Mouse (Mus musculus) gastrocnemius, adult 18-20 months (tissue): ENCODE data around the gene Gm49392. TPM values are rescaled to one million over a fixed set of nuclear protein-coding genes. Genes with fewer than 3 reads are reported as not detected.
"Not testable (repeated sequence)": the region's sequence is repeated elsewhere in the genome, so short reads cannot be mapped to it uniquely, and the experiment has no call there.

Experiments
- DNase-seq: peaks from one replicate; pipeline ENCODE4 v3.0.0; 2021; ENCODE audit warnings: low spot score
- long read RNA-seq, 2 experiments: library from polyadenylated mRNA; stranded (forward); transcript quantifications; one replicate each; pipeline ENCODE4 v2.0.0; 2021
- total RNA-seq, 2 experiments: library from RNA; stranded (reverse); gene quantifications; 2 replicates each; pipeline ENCODE4 v1.2.3; 2021

Gm49392 gene
- total RNA-seq = 1 to 10 TPM in 1 of 2 experiments, under 1 TPM in 1; 0.48 to 1.0 TPM
- long read RNA-seq, experiment 1 = 0 reads
- long read RNA-seq, experiment 2 = 0 reads

- DNase-seq = not testable (repeated sequence)
These were observed at the start of gene Gm49392 for GRCm38 (mm10) chr13:60896794-60897193. Gene Gm49392 (minus strand): TSS chr13:60896894.

GRCm38 (mm10) chr13:60941884-60942283 lies 45.2 kb upstream of the Gm49392 start, which contains the start of gene Tpbpa:
Gene Tpbpa (minus strand): TSS chr13:60941984.
- DNase-seq = not testable (repeated sequence)

DNA sequence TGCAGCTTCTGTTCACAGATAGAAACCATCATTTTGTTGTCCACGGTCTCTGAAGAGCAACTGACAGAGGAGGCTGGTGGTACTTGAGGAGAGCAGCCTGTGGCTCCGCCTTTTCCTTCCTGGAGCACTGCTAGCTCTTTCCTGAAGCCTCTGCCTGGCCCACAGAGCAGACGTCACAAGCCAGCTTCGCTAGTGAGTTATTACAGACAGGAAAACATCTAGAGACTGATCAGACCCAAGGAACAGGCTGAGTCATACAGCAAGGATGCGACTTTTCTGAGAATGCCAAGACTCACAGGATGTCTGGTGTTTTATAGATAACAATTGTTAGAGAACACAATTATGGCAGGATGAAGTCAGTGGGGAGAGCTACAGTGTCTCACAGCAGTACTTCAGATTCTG lies 39.8 kb upstream of the Gm49392 start, which contains the start of the genes Gm49391 and Ctla2a:
Gm49391 (minus strand) TSS at position 72 of the 402 bp plus-strand sequence.
Ctla2a (minus strand) TSS at position 126 of the 402 bp plus-strand sequence.
- DNase-seq = peak; percentile 8

DNA sequence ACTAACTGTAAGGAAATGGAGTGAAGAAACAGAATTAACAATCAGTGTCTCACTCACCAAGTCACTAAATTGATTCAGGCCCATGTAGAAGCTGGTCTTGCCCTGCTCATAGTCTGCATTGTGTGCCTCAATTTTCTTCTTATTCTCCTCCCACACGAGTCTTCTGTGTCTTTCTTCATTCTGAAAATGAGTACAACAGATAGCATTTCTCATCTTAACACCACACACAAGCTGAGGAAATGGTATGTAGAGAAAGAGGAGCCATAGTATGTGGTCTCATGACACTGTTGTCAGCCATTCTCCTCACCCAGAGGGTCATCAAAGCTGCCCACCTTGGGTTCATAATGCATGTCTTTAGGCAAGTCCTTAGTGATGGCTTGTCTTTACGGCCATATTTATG lies 38.8 kb upstream of the Gm49392 start, which contains the start of gene Gm49393:
Gm49393 (minus strand) TSS at position 101 of the 400 bp plus-strand sequence.
- not testable (repeated sequence) for DNase-seq

- not testable (repeated sequence) for DNase-seq
These were observed 8.1 kb upstream of the Gm49392 start, which contains the start of gene Tpbpb for GRCm38 (mm10) chr13:60904780-60905179. Gene Tpbpb (minus strand): TSS chr13:60904880.

DNA sequence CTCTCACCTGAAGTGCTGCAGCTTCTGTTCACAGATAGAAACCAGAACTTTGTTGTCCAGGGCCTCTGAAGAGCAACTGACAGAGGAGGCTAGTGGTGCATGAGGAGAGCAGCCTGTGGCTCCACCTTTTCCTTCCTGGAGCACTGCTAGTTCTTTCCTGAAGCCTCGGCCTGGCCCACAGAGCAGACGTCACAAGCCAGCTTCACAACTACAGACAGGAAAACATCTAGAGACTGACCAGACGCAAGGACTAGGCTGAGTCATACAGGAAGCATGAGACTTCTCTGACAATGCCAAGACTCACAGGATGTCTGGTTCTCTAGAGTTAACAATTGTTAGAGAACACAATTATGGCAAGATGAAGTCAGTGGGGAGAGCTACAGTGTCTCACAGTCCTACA lies 634 bp upstream of the Gm49392 start, which contains the start of gene Ctla2b:
Ctla2b (minus strand) TSS at position 120 of the 400 bp plus-strand sequence.
- DNase-seq = peak; percentile 40

GRCm38 (mm10) chr13:60895406-60896160 lies 1.1 kb downstream of the Gm49392 start:
- no peak for DNase-seq

GRCm38 (mm10) chr13:60892301-60892700 lies 4.4 kb downstream of the Gm49392 start:
- DNase-seq = no peak

DNA sequence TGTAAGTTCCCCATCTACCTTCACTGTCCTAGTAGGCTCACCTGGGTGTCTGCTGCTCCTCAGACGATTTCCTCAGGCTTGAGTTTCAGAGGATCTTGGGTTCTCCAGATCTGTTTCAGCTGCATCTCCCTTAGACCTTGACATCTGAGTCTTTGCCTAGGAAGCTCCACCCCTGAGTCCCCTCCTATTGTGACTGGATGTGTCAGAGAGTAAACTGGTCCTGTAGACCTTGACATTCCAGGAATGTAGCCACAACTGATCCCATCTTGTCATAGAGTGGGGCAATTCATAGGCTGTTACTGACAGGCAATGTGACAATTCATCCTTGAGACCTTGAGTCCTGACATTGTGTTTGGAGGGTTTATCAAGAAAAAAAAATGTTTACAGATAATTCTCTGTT lies 32.4 kb downstream of the Gm49392 start, which contains the start of gene 4930486L24Rik:
4930486L24Rik (minus strand) TSS at position 195 of the 400 bp plus-strand sequence.
- no peak for DNase-seq

DNA sequence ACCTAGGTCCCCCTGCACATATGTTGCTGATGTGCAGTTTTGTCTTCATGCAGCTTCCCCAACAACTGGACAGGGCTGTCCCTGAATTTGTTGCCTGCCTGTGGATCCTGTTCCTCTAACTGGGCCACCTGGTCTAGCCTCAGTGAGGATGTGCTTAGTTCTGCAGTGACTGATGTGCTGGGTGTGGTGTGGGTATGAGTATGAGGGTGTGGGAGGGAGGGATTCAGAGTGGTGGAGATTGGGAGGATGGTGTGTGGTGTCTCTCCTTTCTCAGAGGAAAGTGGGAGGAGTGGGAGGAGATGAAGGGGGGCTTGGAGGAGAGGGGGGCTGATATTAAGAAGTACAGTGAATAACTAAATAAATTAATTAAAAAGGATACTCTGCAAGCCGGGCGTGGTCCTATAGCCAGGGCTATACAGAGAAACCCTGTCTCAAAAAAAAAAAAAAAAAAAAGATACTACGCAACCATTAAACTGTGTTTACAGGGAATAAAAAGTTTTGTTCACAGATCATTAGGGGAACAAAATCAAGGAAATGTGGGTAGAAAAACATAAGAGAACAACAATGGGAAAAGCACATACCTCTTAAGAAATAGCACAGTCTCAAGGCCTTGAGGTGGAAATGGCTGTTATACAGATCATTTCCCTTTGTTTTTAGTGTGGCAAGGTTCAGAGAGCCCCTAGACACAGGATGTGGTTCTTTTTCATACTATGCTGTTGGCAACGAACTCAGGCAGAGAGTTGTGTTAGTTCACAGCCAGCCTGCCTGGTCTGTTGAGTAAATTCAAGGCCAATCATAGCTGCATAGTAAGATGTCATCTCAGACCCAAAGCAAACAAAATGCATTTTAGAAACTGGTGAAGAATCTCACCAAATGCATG lies 48.2 kb downstream of the Gm49392 start:
- DNase-seq = no peak

GRCm38 (mm10) chr13:60843153-60843552 lies 53.5 kb downstream of the Gm49392 start:
- DNase-seq = no peak

DNA sequence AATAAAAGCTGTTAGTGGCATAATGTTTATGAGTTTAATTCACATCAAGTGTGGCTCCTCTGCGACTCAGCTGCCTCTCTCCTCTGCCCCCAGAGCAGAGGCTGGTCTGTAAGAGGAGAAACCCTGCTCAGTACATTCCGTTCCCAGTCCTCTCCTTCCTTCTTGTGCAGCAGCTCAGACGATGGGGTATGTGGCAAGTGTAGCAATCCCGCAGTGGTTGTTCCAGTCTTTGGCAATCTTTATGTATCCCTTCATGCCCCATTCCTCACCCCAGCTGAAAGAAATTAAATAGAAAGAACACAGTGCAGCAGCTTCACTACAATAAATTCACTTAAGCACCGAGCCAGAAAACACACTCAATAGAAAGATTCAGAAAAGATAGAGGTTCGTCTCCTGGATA lies 54.0 kb downstream of the Gm49392 start:
- DNase-seq = peak; percentile 6

GRCm38 (mm10) chr13:60839353-60839902 lies 57.3 kb downstream of the Gm49392 start:
- DNase-seq = no peak

DNA sequence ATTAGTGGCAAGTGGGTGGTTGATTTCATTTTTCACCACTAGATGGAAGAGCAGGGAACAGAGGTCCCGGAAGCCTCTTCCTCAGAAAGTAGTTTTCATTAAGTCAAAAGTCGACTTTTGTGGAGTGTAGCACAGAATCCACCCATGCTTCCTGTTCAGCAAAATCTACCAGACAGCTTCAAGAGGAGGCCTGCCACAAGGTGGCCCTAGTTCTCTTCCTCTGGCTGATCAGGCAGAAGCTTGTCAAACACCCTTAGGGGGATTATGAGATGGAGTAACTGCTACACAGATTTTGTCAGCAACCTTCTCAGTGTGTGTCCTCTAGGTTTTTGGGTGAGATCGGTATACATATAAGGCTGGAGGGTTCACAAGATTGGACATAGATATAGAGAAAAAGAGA lies 70.6 kb downstream of the Gm49392 start:
- DNase-seq = peak; percentile 14

GRCm38 (mm10) chr13:60820486-60821175 lies 76.1 kb downstream of the Gm49392 start:
- no peak for DNase-seq

DNA sequence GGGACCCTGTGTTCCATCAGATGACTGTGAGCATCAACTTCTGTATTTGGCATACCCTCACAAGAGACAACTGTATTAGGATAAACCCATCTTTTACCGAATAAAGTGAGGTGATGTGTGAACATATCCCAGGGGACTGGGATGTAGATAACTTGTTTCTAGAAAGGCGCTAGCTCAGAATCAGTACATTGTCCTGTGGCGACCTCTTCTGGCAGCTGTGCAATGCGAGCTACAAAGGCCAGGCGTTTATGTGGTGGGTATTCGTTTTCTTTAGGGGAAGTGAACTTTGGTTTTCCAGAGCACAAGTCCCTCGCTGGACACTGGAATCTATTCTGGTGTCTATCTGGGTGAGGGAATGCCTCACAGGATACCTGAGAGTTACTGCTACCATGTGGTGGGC lies 77.2 kb downstream of the Gm49392 start:
- DNase-seq = no peak

GRCm38 (mm10) chr13:60813722-60814121 lies 83.0 kb downstream of the Gm49392 start:
- DNase-seq = no peak

- no peak for DNase-seq
These were observed 83.9 kb downstream of the Gm49392 start for GRCm38 (mm10) chr13:60812768-60813167.

DNA sequence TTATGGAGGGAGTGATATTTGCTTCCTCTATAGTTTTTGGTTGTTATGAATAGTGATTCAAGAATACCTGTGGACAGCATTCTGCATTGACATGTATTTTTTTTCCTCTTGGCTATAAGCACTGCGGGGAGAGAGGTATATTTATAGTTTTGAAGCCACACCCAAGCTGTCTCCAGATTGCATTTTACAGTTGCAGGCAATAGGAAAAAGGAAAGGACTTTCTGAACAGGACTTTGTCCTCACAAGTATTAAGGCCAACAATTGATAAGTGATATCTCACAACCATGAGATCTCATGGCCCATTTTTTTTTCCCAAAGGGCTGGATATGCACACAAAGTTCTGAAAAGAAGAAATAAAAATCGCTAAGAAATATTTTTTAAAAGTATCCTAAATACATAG lies 87.0 kb downstream of the Gm49392 start:
- DNase-seq = no peak

DNA sequence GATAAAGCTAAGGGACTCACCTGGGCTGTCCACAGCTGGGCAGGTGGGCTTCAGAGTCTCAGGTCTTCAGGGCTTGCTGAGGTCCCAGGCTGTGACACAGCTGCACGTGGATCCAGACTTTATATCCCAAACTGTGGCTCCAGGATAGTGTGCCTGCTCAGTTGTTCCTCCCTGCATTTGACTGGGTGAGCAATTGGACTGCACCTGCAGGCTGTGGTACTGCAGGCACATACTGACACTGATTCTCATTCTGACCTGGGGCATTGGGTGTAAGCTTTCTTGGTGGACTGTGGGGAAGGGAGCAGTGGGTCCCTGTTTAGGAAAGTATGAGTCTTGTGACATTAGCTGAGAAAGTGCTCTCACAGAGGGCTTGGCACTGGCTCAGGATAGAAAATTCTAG lies 93.9 kb downstream of the Gm49392 start, which contains the start of gene Ctsll3:
Ctsll3 (minus strand) TSS at position 101 of the 400 bp plus-strand sequence.
- DNase-seq = no peak
